Mouse (Mus musculus) left cerebral cortex, adult 2 months (tissue): ENCODE measurements at regions not wholly inside any gene's neighbourhood (a gene's known extent, or its start where the extent isn't known, plus 50 kb on each side); places are given as distances from the start of the nearest gene placed in this dataset.

Source experiments
- DNase-seq, 2 experiments: peaks; one replicate each; pipeline ENCODE4 v3.0.0; 2021 to 2022; ENCODE audit warnings: low spot score in 2 of 2, mixed read lengths in 1 of 2; ENCODE audit errors: extremely low spot score in 1 of 2
- H3K27ac ChIP-seq: fragments of 200-600 bp; 2 replicates; pipeline ENCODE4 v1.8.1; 2022
- H3K4me3 ChIP-seq: fragments of 200-600 bp; 2 replicates; pipeline ENCODE4 v1.8.1; 2022
- CTCF ChIP-seq: fragments of 200-600 bp; IDR thresholded peaks from 2 replicates; pipeline ENCODE4 v1.8.1; 2022; ENCODE audit warnings: antibody characterized with exemption, mild to moderate bottlenecking, moderate library complexity
- intact Hi-C: fragments of 180-260 bp; cut with DNase I; formaldehyde crosslinking; loops from one replicate; pipeline ENCODE4 v1.15.1; 2025

- no peak overlapping the region for H3K27ac ChIP-seq
- DNase-seq, result no peak
- intact Hi-C loops, result no loop called here
- H3K4me3 ChIP-seq, result no peak overlapping the region
- TF ChIP-seq CTCF, result peak; percentile 34
Measured at GRCm38 (mm10) chrX:85971973-85972372, 72.0 kb upstream of the Samt3 start.

- H3K4me3 ChIP-seq, result no peak overlapping the region
- intact Hi-C loops, result no loop called here
- no peak for DNase-seq
- no peak overlapping the region for H3K27ac ChIP-seq
- TF ChIP-seq CTCF, result no peak
Measured at GRCm38 (mm10) chrX:85981051-85981450, 62.9 kb upstream of the Samt3 start.
